Mouse (Mus musculus) G1E (cell line): ENCODE measurements around the gene Lamtor3. TPM values are rescaled to one million over a fixed set of nuclear protein-coding genes. Genes with fewer than 3 reads are reported as not detected.

Experiments used
- ATAC-seq: 2 replicates; pipeline ENCODE4 v1.8.0; 2016; ENCODE audit warnings: mild to moderate bottlenecking; ENCODE audit not compliant: insufficient number of reproducible peaks, poor library complexity, low FRiP score, severe bottlenecking; ENCODE audit errors: extremely low read depth
- DNase-seq: peaks from one replicate; pipeline ENCODE4 v3.0.0; 2012; ENCODE audit warnings: low spot score
- H3K27me3 ChIP-seq: 2 replicates; pipeline ENCODE4 v1.6.1; 2012; ENCODE audit warnings: mild to moderate bottlenecking, low read length, inconsistent platforms; ENCODE audit not compliant: insufficient read depth
- H3K36me3 ChIP-seq: replicated peaks from 2 replicates; pipeline ENCODE3; 2012; ENCODE audit warnings: mild to moderate bottlenecking, inconsistent platforms
- H3K4me1 ChIP-seq: 2 replicates; pipeline ENCODE4 v1.6.1; 2012; ENCODE audit warnings: low read depth, low read length, inconsistent platforms, mixed read lengths; ENCODE audit not compliant: insufficient read depth
- H3K4me3 ChIP-seq: 2 replicates; pipeline ENCODE4 v1.5.1; 2012; ENCODE audit warnings: low read depth, mild to moderate bottlenecking, inconsistent platforms, low read length, moderate library complexity, mixed read lengths
- H3K9me3 ChIP-seq: replicated peaks from 2 replicates; pipeline ENCODE4 v1.6.1; 2012; ENCODE audit warnings: inconsistent platforms
- CTCF ChIP-seq: IDR thresholded peaks from 2 replicates; pipeline ENCODE4 v1.5.1; 2012; ENCODE audit warnings: low read depth, low read length, inconsistent platforms, mixed read lengths
- GATA1 ChIP-seq: IDR thresholded peaks from 2 replicates; pipeline ENCODE4 v1.6.1; 2012; ENCODE audit warnings: borderline replicate concordance, low read length, inconsistent platforms, mixed read lengths
- GATA2 ChIP-seq: IDR thresholded peaks from 2 replicates; pipeline ENCODE4 v1.6.1; 2012; ENCODE audit warnings: low read depth, low read length, inconsistent platforms, borderline replicate concordance
- POLR2AphosphoS5 ChIP-seq: IDR thresholded peaks from 2 replicates; pipeline ENCODE4 v1.6.1; 2012; ENCODE audit warnings: low read depth, low read length, inconsistent platforms; ENCODE audit not compliant: insufficient replicate concordance
- TAL1 ChIP-seq: conservative IDR thresholded peaks from 2 replicates; pipeline ENCODE4 v1.6.1; 2012; ENCODE audit warnings: low read depth, low read length, inconsistent platforms, mixed read lengths
- polyA plus RNA-seq: library from polyadenylated mRNA; stranded (reverse); fragments of >175 nt; gene quantifications from 2 replicates; pipeline ENCODE4 v1.2.3, GENCODE M21; 2012
- total RNA-seq, 2 experiments: library from RNA; stranded (forward) in 1 of 2; stranded (reverse) in 1 of 2; fragments of 200-1000 nt in 1 of 2; fragments of >200 nt in 1 of 2; fragmentation: Nextera tagmentation in 1 of 2; gene quantifications; 2 replicates each; pipeline ENCODE4 v1.2.3; 2014 to 2017

Gene Lamtor3
- total and polyA plus RNA-seq, 3 experiments = 38.4 to 233 (median 152) TPM

GRCm38 (mm10) chr3:137929940-137930339, 11.6 kb downstream of the Lamtor3 start:
- no peak for ATAC-seq
- no peak overlapping the region for H3K4me3 ChIP-seq
- TF ChIP-seq GATA2 (no peak), GATA1 (no peak), TAL1 (no peak), CTCF (no peak), POLR2AphosphoS5 (no peak)
- peaks cover 82% of the 10 kb centered on the region for H3K36me3 ChIP-seq
- DNase-seq = no peak
- H3K9me3 ChIP-seq = no peaks in the 10 kb centered on the region
- H3K4me1 ChIP-seq = peaks cover 42% of the 10 kb centered on the region
- H3K27me3 ChIP-seq = no peaks in the 10 kb centered on the region

- ATAC-seq (no peak), DNase-seq (no peak)
- Histone ChIP-seq H3K36me3 (peaks cover 83% of the 10 kb centered on the region), H3K9me3 (no peaks in the 10 kb centered on the region), H3K4me3 (no peak overlapping the region), H3K4me1 (peaks cover 61% of the 10 kb centered on the region), H3K27me3 (no peaks in the 10 kb centered on the region)
- TF ChIP-seq CTCF (no peak), GATA1 (no peak), TAL1 (no peak), POLR2AphosphoS5 (no peak), GATA2 (no peak)
Measured at GRCm38 (mm10) chr3:137932748-137933147, 14.4 kb downstream of the Lamtor3 start.

- DNase-seq (no peak), ATAC-seq (no peak)
- TF ChIP-seq TAL1 = no peak
- no peak for TF ChIP-seq POLR2AphosphoS5
- TF ChIP-seq CTCF = no peak
- no peak for TF ChIP-seq GATA1
- TF ChIP-seq GATA2 = no peak
- Histone ChIP-seq H3K36me3 (peaks cover 88% of the 10 kb centered on the region), H3K4me3 (no peak overlapping the region), H3K4me1 (peaks cover 66% of the 10 kb centered on the region), H3K27me3 (no peaks in the 10 kb centered on the region), H3K9me3 (no peaks in the 10 kb centered on the region)
Measured at GRCm38 (mm10) chr3:137933986-137934385, 15.7 kb downstream of the Lamtor3 start.

- peaks cover 89% of the 10 kb centered on the region for H3K36me3 ChIP-seq
- peaks cover 65% of the 10 kb centered on the region for H3K4me1 ChIP-seq
- H3K27me3 ChIP-seq = no peaks in the 10 kb centered on the region
- no peaks in the 10 kb centered on the region for H3K9me3 ChIP-seq
- DNase-seq = no peak
- H3K4me3 ChIP-seq = no peak overlapping the region
- no peak for TF ChIP-seq POLR2AphosphoS5
- no peak for TF ChIP-seq GATA2
- TF ChIP-seq GATA1 = no peak
- TF ChIP-seq TAL1 = no peak
- no peak for TF ChIP-seq CTCF
- no peak for ATAC-seq
Measured at GRCm38 (mm10) chr3:137935570-137936525, 17.5 kb downstream of the Lamtor3 start.

GRCm38 (mm10) chr3:137936541-137936940, 18.2 kb downstream of the Lamtor3 start:
- Histone ChIP-seq H3K27me3 (no peaks in the 10 kb centered on the region), H3K9me3 (no peaks in the 10 kb centered on the region), H3K4me3 (no peak overlapping the region), H3K4me1 (peaks cover 68% of the 10 kb centered on the region), H3K36me3 (peaks cover 88% of the 10 kb centered on the region)
- DNase-seq (no peak), ATAC-seq (no peak)
- TF ChIP-seq GATA1 (no peak), GATA2 (no peak), CTCF (no peak), TAL1 (no peak), POLR2AphosphoS5 (no peak)

GRCm38 (mm10) chr3:137938608-137939007, 20.3 kb downstream of the Lamtor3 start:
- TF ChIP-seq POLR2AphosphoS5 = no peak
- TF ChIP-seq GATA2 = no peak
- TF ChIP-seq TAL1 = no peak
- TF ChIP-seq GATA1 = no peak
- TF ChIP-seq CTCF = no peak
- Histone ChIP-seq H3K36me3 (peaks cover 82% of the 10 kb centered on the region), H3K27me3 (no peaks in the 10 kb centered on the region), H3K4me1 (peaks cover 78% of the 10 kb centered on the region), H3K4me3 (no peak overlapping the region), H3K9me3 (no peaks in the 10 kb centered on the region)
- ATAC-seq = no peak
- DNase-seq = no peak
